Mouse (Mus musculus) right cerebral cortex, adult 2 months (tissue): Measurements from ENCODE around the gene Krba1.
A peak's percentile ranks its signal among the peaks of the same experiment; 100 is the strongest.

Experiments
- DNase-seq, 2 experiments: peaks; one replicate each; pipeline ENCODE4 v3.0.0; 2021 to 2022; ENCODE audit warnings: low spot score in 2 of 2

The Krba1 gene

GRCm38 (mm10) chr6:48395105-48396007 lies at the start of gene Krba1:
Krba1 (plus strand) TSS chr6:48395586.
- peak; percentile 83 to 86 for DNase-seq

DNA sequence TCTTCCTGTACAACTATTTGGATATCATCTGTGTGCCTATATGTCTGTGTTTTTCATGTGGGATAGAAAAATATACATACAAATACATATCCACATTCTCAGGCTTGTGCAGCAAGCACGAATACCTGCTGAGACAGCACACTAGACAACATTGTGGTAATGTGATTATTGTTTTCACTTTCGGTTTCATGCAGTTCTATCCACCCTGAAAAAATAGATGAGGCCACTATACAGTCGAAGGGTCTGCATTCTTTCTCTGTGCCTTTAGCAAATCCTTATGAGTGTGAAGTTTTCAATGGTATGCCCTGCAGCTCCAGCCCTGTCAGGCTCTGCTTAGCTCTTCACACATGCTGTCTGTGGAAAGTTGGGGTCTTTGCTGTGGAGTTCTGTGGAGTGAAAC lies 36.5 kb upstream of the Krba1 start:
- DNase-seq: no peak

GRCm38 (mm10) chr6:48366322-48366996 lies 28.9 kb upstream of the Krba1 start:
- no peak for DNase-seq

DNA sequence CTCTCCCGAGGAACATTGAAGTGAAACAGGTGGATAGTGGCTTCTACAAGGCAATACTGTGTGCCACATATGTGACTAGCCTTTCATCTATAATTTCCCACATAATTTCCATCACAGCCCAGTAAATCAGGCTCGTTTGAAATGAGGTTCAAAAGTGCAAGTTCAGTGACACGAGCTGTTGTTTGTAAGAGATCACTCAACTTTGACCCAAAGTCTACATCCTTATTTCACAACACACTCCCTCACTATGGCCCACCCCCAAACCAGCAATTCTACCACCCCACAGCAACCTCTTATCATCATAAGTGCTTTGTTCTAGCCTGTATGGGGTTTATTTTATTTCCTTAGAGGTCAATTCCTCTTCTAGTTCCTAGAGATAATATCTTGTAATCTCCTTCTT lies 7.2 kb upstream of the Krba1 start:
- no peak for DNase-seq

GRCm38 (mm10) chr6:48393811-48394210 lies 1.6 kb upstream of the Krba1 start:
- no peak for DNase-seq

- DNase-seq: peak in 1 of 2 experiments; percentile 59
Measured at GRCm38 (mm10) chr6:48396008-48396595, 716 bp downstream of the Krba1 start.

- DNase-seq: no peak
Measured at GRCm38 (mm10) chr6:48396686-48397085, 1.3 kb downstream of the Krba1 start.

- no peak for DNase-seq
Measured at GRCm38 (mm10) chr6:48397336-48397735, 1.9 kb downstream of the Krba1 start.

- DNase-seq: no peak
Measured at GRCm38 (mm10) chr6:48399906-48400305, 4.5 kb downstream of the Krba1 start.

DNA sequence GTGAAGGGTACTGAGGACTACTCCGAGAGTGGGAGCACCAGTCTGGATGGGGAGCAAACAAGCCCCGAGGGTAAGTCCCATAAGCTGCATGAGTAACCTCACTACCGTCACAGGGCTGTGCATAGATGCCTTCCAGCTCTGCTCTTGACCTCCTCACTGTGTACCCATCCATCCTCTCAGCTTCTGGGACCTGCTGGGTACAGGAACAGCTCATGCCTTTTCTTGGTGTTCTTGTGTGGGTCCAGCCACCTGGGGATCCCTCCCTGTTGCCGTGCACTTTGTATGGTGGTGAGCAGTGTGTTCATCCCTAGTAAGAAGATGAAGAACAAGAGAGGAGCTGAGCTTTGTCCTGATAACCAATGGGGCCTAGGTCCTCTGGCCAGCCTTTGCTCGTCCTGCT lies 8.7 kb downstream of the Krba1 start:
- no peak for DNase-seq

DNA sequence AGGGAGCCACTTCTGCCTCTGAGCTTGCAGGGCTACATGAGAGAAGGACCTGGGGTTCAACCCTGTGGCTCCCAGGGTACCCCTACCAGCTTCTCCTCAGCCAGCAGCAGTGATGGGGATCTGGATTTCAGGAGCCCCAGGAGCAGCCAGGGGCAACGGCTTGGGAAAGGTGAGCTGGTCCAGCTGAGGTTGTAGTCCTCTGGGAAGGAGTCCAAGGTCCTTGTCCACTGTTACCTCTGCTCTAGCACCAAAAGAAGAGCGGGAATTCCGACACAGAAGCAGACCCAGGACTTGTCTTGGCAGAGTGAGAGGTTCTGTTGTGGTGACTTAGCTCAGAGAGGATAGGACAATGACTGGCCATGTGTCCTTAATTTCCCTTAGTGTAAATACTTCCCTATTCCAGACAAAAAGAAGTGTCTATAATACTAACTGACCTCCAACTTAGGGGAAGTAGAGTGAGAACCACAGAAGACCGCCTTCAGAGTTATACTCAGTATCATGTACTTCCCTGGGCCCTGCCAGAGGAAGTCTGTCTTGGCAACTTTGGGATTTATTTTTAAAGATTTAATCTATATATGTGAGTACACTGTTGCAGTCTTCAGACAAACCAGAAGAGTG lies 14.4 kb downstream of the Krba1 start:
- DNase-seq: no peak

DNA sequence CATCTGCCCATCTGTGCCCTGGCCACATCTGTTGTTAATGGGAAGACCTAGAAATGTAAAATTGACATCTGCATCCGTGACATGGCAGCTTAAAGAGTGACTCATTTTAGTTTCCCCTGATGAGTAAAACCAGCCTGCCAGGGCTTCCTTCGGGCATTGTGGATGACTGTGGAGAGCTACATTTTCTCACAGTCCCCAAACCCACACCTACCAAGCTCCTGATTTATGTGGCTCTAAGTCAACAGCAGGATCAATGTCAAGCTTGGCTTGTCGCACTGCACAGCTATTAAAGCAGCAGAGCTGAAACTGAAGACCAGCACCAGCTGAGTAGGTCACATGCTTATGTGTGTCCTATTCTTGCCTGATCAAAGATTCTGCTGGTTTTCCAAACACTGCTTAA lies 15.2 kb downstream of the Krba1 start:
- DNase-seq: no peak

DNA sequence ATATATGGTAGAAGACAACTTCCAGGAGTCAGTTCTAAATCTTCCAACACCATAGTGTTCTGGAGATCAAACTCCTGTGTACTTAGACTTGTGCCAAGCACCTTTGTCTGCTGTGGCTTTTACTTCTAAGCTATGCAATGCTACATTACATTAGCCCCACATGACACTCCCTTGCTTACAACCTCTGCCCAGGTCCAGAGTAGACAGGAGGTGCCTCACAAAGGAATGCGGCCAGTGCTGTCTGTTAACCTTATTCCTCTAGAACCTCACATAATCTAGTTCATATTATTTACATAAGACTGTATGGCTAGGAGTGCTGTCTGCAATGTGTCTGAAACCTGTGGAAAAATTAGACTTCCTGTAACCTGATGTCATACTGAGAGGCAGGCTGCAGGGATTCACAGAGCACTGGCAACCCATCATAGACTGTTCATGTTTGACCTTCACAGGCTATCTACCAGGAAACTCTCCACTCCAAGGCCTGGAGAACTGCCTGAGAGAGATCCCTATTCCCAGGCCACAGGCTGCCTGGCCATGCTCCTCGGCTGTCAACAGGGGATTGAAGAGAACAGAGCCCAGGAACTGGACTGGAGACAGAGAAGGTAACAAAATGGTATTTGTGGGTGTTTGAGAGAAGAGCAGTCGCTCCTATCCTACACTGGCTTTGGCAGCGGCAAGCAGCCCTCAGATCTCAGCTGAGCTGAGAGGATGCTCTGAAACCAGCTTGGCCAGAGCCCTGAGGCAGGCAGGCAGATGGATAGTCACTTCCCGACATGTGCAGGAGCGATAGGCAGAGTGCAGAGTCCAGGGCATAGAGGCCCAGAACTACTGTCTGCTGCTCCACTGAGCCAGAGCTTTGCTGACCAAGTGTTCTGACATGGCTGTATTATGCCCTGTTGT lies 16.1 kb downstream of the Krba1 start:
- DNase-seq: no peak

GRCm38 (mm10) chr6:48412147-48412546 lies 16.8 kb downstream of the Krba1 start:
- no peak for DNase-seq

GRCm38 (mm10) chr6:48412662-48413061 lies 17.3 kb downstream of the Krba1 start:
- no peak for DNase-seq

DNA sequence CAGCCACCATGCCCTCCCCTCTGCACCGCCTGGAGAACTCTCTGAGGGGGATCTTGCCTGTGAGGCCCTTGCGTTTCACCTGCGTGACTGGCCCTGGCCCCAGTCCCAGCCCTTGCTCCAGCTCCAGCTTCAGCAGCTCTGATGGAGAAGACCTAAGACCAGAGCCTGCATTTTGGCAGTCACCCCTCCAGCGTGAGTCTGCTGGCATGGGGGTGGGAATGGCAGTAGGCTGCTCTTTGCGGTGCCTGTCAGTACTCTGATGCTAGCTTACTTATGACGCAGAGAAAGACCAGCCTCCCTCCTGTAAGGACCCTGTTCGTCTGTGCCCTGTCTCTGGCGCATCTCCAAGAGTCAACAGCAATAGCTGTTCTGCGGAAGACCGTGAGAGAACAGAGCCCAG lies 17.7 kb downstream of the Krba1 start:
- DNase-seq: no peak

DNA sequence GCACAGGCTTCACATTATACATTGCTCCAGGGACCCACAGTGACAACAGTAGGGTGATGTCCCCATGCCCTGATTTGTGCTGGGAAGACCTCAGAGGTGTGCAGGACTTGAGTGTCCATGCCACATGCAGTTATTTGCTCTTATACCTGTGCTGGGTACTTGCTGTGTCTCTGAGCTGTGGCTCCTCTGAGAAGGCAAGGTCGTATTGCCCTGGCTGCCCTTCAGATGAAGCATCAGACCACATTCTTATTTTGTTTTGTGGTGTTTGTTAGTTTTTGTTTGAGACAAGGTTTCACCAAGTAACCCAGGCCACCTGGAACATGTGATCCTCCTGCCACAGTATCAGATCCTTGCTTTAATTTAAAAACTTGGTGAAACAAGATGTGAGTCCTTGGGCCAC lies 19.5 kb downstream of the Krba1 start:
- DNase-seq: no peak

DNA sequence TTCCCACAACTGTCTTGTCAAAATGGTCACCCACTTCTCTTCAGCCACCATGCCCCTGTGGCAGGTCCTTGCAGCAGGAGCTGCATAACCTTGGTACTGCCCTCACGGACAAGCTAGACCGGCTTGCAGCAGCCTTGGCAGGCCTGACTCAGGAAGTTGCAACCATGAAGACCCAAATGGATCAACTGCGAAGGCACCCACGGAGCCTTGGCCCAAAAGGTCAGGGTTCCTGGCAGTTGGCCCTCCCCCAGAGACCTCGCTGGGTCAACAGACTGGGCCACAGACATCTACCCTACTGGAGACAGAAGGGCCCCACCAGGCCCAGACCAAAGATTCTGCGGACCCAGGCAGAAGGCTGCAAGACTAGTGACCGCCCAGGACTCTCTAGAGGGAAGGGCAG lies 20.2 kb downstream of the Krba1 start:
- no peak for DNase-seq

- DNase-seq: no peak
Measured at GRCm38 (mm10) chr6:48416486-48416885, 21.1 kb downstream of the Krba1 start.

DNA sequence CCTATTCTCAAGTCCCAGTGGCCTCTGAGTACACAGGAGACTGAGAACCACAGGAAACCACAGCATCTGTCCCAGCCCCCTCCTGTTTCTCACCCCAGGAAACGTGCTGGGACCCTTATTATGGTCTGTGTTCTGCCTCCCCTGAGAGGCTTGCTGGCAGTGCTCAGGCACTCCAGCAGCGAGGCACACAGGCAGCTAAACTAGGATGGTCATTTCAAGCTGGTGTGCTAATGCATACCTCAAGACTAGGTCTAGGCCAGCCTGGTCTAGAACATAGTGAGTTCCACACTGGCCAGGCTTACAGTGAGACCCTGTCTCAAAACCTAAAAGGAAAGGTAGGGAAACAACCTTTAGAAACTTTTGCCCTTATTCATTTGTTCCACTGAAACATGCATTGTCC lies 25.3 kb downstream of the Krba1 start:
- no peak for DNase-seq

- no peak for DNase-seq
Measured at GRCm38 (mm10) chr6:48423336-48423735, 27.9 kb downstream of the Krba1 start.
